Mouse (Mus musculus) cerebellum, adult 2 months (tissue): ENCODE measurements around the gene Hacd2.

Source experiments
- CTCF ChIP-seq: fragments of 200-500 bp; IDR thresholded peaks from 2 replicates; pipeline ENCODE4 v1.5.1; 2011; ENCODE audit warnings: low read depth, mild to moderate bottlenecking, control low read depth, low read length, moderate library complexity, borderline replicate concordance; ENCODE audit not compliant: insufficient read depth
- POLR2A ChIP-seq: fragments of 200-500 bp; IDR thresholded peaks from 2 replicates; pipeline ENCODE4 v1.6.1; 2011; ENCODE audit warnings: low read length, control low read depth, borderline replicate concordance; ENCODE audit not compliant: insufficient read depth

DNA sequence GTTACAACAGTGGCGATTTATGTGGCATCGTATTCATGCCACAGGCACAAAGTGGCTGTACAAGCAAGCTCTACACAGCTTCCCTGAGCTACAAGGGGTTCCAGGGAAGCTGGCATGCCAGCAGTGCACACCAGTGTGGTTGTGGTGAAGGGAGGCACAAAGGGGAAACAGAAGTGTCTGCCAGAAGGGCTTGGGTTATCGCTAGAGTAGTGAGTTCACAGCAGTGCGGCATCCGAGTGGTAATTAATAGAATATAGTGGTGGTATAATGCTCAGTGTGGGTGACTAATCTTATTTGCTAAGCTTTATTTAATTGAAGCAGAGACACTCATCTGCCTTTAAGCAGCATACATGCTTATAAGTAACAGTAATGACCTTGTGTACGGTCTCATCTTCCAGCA, 43.5 kb downstream of the Hacd2 start:
- TF ChIP-seq POLR2A, result no peak
- no peak for TF ChIP-seq CTCF
